Mouse (Mus musculus): ENCODE measurements around the gene Pitpnm2. TPM values are rescaled to one million over a fixed set of nuclear protein-coding genes. Genes with fewer than 3 reads are reported as not detected.

Gene Pitpnm2
- total RNA-seq, 2 experiments from 2014 or later, result 42.5 to 50.9 TPM

DNA sequence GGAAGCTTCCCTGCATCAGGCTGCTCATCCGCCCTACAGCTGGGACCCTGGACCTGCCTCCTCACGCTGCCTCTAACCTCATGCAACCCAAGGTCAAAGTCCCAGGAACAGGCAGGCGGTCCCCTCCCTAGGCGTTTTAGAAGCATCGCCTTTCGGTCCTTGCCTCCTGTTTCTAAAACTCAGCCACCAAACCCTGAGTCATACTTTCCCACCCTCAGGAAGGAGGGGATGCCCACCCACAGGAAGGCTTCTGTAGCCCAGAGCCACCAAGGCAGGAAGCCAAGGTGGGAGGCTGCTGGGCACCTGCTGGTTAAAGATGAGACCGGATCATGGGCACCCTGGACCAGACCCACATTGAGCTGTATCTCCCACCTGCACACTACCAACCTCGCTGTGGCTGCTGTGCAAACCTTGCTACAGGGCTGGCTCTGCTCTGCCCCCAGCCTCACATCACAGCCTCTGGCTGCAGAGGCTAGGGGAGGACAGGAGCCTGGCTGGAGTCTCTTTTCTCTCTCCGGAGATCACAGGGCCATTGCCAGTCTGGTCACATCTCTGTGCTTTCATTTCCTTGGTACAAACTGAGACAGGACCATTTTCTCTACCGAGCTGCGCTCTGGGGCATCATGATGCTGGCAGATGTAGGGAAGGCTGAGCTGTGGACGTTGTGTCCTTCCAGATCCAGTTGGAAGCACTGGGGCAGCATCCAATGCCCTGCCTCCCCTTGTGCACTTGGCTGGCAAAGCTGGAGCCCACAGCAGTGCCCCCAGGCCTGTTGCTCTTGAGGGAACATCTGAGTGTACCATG lies 61.9 kb downstream of the Pitpnm2 start:
- intact Hi-C loops (cut with DNase I), result no loop called here
- no peak for DNase-seq (ENCODE audit: low spot score)

DNA sequence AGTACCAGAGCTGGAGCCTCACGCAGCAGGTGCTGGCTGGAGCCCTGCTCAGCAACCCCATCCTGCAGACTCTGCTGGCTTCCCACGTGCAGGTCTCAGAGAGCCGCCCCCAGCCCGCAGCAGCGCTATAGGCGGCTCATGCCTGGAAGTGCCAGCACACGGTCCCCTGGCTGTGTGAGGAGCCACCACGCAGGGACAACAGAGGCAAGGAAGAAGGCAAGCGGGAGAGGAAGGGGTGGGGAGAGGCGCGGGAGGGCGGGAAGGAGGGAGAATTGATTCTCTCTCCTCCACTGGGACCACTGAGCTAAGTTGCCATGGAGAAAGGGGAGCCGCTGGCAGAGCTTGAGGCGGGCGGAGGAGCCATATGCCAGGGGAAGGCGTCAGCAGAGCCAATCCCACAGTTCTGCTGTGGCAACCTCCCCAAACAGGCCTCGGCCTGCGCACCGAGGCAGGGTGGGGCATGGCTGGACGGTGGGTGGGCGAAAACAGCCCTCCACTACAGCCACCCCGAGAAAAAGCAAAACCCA lies 62.5 kb downstream of the Pitpnm2 start:
- intact Hi-C loops (cut with DNase I), result no loop called here
- DNase-seq (ENCODE audit: low spot score), result no peak

DNA sequence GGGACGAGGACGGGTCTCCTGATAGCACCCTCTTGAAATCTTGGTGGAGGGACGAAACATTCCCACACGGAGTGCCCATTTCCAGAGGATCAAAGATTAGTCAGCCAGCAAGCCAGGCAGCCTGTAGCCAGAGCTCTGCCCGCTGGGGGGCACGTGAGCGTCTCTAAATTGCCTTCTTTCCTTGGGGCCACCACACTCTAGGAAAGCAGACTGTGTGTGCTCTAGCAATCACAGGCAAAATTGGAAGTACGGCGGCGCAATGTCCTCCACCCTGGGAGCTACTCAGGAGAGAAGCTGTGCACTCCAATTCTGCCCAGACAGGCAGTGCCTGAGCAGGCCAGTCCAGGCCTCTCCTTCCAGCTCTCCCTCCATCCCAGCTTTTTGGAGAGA lies 63.1 kb downstream of the Pitpnm2 start:
- no peak for DNase-seq (ENCODE audit: low spot score)
- intact Hi-C loops (cut with DNase I), result no loop called here

DNA sequence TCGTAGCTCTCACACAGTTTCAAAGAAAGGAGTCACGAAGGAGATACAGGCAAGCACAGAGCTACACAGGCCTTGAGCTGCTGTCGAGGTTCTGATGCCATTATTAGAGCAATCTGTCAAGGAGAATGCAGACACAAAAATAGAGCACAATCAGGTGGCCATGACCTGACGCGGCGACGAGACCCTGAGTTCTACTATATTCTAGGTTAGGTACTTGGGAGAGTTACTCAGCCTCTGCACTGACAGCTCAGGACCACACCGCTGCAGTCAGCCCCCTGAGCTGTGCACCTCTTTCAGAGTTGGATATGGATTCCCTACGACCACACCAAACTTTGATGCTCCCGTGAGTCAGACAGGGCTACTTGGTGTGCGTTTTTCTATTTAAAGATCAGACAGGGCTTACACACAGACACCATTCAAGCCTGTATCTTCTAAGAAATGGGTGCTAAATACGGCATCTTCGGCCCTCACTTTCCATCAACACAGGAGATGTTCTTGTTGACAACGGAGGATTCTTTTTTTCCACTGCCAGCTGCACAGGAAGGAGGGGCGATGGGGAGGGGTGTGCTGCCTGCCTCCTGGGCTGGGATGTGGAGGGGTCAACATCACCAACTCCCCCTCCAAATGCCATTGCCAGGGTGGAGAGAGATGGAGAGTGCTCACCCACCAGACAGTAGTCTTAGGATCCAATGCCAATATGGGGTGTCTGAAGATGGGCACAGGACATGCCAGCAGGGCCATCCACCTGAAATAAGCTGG lies 63.7 kb downstream of the Pitpnm2 start:
- DNase-seq (ENCODE audit: low spot score), result no peak
- intact Hi-C loops (cut with DNase I), result no loop called here

GRCm38 (mm10) chr5:124184898-124185701 lies 64.5 kb downstream of the Pitpnm2 start:
- intact Hi-C loops (cut with DNase I), result no loop called here
- no peak for DNase-seq (ENCODE audit: low spot score)

DNA sequence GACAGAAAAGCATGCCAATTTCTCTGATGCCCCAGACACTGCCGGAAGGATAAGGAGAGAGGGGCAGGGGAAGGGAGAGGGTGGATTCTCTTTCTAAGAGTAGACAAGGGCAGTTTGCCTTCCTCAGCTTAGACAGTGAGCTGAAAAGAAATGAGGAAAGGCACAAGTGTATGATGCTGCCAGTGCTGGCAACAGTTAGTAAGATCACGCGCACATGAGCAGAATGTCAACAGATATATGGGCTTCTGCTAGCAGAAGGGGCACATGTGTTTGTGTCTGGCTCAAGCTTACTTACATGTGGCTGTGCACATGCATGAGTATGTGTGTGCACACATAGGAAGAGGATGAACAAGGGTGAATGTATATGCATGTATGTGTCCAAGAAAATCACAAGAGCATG lies 65.4 kb downstream of the Pitpnm2 start:
- intact Hi-C loops (cut with DNase I), result no loop called here
- no peak for DNase-seq (ENCODE audit: low spot score)

DNA sequence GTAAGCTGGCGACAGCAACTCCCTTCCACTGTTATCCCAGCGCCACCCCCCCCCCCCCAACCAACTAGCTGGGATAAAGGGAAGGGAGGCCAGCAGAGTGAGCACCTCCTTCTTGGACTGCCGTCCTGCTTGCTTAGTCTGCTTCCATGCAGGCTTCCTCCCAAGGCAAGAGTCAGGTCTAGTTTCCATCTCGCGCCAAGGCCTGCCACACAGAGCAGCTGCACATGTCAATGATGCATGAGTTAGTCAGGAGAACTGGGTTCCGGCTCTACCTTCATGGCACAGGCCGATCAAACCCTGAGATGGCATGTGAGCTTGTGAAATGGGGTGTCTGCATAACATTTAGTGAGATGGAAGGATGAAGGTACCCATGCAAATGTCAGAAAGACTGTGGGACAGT lies 66.9 kb downstream of the Pitpnm2 start:
- intact Hi-C loops (cut with DNase I), result no loop called here
- no peak for DNase-seq (ENCODE audit: low spot score)

- no peak for DNase-seq (ENCODE audit: low spot score)
- intact Hi-C loops (cut with DNase I), result no loop called here
Measured at GRCm38 (mm10) chr5:124182097-124182496, 67.5 kb downstream of the Pitpnm2 start.

GRCm38 (mm10) chr5:124180500-124181167 lies 68.9 kb downstream of the Pitpnm2 start:
- intact Hi-C loops (cut with DNase I), result no loop called here
- no peak for DNase-seq (ENCODE audit: low spot score)

DNA sequence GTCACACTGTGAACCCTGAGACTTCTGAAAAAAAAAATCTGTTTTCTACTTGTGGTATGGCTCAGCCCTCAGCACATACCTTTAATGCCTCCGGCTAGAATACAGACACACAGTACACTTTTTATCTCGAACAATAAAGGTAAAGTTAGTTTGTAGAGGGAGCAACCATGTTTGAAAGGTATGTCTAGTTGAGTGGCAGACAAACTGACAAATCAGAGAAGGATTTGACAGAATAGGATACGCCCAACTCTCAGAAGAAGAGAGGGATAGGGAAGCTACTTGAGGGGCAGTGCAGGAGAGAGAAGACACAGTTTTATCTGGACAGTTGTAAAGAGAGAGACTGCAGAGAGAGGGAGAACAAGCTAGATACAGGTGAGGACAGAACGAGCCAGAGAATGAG lies 70.1 kb downstream of the Pitpnm2 start:
- intact Hi-C loops (cut with DNase I), result no loop called here
- DNase-seq (ENCODE audit: low spot score), result no peak

- intact Hi-C loops (cut with DNase I), result no loop called here
- DNase-seq (ENCODE audit: low spot score), result no peak
Measured at GRCm38 (mm10) chr5:124176726-124177132, 72.8 kb downstream of the Pitpnm2 start.

- intact Hi-C loops (cut with DNase I), result no loop called here
Measured at GRCm38 (mm10) chr5:124175138-124175537, 74.4 kb downstream of the Pitpnm2 start.

DNA sequence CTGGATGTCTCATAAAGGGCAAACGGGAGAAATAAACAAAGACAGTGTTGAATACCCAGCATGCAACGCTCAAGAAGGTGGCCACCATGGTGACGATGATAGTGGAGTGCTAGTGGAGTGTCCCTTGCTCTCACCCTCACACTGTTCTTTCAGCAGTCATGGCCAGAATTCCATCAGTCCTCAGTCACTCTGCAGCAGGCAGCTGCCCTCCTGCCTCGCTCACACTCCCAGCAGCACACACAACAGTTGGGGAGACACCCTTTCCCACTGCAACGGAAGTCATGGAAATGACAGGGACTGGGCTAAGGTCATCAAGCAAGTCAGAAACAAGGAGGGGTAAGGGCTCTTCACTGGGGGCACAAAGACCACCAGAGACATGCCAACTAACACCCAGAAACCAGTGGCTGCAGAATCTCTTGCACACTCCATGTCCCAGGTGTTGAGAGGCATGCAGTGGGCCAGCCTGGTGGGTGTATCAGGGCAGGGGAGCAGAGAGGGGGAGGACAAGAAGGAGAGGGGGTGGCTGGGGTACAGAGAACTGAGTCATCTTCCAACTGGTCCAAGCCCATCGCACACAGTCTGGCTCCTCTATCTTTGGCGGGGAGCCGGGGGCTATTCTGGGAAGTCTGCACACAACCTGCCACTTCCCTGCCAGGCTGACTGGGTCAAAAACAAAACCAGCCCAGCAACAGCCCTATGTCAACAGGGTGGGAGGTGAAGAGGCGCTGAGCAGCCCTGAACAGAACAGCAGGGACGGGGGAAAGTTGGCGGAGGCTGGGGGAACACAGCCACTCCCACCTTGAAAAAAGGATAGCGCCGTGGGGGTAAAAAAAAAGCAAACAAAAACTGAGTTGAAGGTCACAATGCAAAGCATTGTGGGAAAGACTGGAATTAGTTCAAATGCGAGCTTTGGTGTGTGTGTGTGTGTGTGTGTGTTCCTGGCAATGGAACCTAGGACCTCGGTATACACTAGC lies 76.3 kb downstream of the Pitpnm2 start:
- peak; percentile 75 for DNase-seq (ENCODE audit: low spot score)
- intact Hi-C loops (cut with DNase I), result no loop called here

More at GRCm38 (mm10) chr5:124175138-124175537, 74.4 kb downstream of the Pitpnm2 start:
- DNase-seq (ENCODE audit: low spot score), result no peak

DNA sequence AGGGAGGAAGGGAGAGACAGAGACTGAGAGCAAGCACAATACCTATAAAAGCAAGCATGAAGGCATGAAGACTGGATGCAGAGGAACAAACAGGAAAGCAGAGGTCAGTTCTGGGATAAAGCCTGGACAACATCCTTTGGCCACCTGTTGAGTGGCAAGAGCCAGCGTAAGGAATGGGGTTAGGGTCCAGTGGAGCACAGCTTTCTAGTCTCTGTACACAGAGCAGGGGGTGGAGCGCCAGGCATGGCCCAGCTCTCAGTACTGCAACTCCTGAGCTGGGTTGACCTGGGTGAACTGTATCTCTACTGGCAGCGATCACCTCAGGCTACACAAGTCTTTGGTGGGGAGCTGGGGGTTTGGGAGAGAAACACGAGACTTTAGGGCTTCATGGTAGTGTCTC lies 77.3 kb downstream of the Pitpnm2 start:
- intact Hi-C loops (cut with DNase I), result no loop called here
- DNase-seq (ENCODE audit: low spot score), result no peak

DNA sequence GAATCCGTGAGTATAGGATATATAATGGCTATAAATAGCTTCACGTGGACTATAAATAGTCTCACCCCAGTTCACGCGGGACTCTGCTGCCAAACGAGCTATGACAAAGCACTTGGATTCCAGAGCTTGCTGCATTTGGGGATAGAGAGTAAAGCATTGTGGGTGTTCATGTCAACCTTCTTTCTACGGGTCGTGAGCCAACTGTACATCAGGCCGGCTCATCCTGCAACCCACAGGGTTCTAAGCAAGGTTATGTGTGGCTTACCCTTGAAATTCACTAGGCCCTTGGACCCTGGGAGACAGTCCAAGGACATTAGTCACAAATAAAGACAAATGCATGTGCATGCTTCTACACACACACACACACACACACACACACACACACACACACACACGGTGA lies 77.8 kb downstream of the Pitpnm2 start:
- no peak for DNase-seq (ENCODE audit: low spot score)
- intact Hi-C loops (cut with DNase I), result no loop called here

DNA sequence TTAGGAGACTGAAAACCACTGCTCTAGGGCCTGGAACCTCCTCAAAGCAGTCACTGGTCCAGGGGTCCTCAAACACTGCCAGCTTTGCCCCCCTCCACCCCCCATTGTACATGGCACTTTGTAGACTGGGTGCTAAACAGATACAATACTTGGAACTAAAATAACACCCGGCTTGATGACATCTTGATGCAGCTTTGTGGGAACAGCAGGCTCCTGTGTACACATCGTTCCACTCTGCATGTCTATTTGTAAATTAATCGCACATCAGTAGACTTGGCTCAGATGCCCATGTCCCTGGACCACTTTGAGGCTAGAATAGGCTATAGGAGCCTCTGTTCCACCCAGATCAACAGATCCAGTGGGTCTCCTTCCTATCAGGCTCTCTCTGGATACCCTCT lies 80.3 kb downstream of the Pitpnm2 start:
- intact Hi-C loops (cut with DNase I), result no loop called here
- DNase-seq (ENCODE audit: low spot score), result no peak

GRCm38 (mm10) chr5:124168428-124169223 lies 80.9 kb downstream of the Pitpnm2 start:
- no peak for DNase-seq (ENCODE audit: low spot score)
- intact Hi-C loops (cut with DNase I), result no loop called here

DNA sequence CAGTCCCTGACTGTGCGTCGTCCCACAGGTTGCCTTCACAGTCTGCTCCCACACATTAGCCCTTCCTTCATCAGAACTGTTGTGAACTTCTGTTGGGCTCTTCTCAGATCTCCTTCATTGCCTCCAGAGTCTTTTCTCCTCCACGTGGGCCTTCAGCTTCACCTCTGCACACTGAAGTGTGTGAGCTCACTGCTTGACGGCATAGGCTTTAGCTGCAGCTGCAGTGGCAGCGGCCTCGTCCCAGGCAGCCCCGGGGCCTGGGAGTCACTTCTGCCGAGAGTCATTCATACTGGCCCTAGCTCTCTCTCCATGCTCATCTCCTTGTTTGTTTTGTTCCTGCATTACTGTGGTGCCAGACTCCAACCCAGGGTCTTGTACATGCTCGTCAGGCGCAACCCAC lies 81.9 kb downstream of the Pitpnm2 start:
- intact Hi-C loops (cut with DNase I), result no loop called here
- no peak for DNase-seq (ENCODE audit: low spot score)

Data from heart, postnatal 25 days (tissue).